Mouse (Mus musculus): ENCODE data around the gene Gm49601.

The Gm49601 gene

DNA sequence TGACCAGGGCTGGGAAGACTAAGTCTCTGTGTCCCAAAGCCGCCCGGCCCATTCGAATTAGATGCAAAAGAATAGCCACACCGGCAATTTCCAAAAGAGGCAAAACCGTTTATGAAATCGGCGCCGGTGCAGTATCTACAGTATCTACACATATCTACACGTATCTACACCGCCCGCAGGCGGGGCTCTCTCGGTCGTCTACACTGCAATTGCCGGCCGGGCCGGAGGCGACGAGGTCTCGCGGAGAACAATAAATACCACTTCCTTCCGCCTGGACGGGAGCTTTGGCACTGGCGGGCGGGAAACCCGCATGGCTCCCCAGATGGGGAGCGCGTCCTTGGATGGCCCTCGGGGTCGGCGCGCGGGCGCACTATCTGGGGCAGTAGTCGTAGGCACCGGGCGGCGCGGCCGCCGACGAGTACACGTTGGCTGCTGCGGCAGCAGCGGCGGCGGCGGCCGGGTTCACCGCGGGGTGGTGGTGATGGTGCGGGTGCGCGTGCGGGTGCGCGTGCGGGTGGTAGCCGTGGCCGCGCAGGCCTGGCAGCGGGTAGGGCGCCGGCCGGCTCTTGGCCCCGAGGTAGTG is 44.5 kb downstream of the Gm49601 start:
- DNase-seq = no peak

DNA sequence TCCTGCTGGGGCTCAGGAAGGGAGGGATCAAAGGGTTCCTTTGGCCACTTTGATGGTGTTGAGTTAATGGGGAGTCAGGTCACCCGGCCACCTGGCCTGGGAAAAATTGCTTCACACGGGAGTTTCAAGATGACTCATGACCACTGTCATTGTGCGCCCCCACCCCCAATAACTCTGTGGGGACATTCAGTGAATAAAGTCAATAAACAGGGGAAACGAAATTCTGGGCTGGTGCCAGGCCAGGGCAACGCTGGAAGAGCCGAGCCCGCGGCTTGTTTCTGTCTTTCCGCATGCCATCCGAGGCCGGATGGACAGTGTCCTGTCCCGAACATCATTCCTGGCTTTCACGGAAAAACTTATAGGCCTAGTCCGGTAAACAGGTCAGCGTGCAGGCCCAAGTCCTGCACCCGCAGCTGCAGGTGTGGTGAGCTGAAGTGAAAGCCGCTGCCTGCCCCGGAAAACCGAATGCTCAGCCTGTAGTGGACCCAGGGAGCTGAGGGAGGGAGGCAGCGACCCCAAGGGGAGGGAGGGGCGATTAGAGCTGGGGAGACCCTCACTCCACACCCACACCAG is 45.1 kb downstream of the Gm49601 start:
- DNase-seq = no peak

DNA sequence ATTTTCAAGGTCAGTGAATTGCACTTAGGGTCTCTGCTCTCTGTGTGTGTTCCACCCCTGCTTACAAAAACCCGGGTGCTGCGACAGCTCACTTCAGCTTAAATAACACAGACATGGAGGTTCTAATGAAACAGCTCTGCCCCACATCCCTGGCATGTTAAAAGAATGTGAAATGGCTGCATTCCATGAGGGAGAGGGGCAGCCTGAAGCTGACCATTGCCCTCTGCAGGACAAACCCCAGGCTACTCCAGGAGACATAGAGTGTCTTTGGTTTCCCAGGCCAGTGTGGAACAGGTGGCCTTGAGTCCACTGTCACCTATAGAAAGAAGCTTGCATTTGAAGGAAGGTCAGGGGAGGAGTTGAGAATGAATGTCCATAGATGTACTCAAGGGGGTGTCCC is 45.8 kb downstream of the Gm49601 start:
- DNase-seq = no peak

DNA sequence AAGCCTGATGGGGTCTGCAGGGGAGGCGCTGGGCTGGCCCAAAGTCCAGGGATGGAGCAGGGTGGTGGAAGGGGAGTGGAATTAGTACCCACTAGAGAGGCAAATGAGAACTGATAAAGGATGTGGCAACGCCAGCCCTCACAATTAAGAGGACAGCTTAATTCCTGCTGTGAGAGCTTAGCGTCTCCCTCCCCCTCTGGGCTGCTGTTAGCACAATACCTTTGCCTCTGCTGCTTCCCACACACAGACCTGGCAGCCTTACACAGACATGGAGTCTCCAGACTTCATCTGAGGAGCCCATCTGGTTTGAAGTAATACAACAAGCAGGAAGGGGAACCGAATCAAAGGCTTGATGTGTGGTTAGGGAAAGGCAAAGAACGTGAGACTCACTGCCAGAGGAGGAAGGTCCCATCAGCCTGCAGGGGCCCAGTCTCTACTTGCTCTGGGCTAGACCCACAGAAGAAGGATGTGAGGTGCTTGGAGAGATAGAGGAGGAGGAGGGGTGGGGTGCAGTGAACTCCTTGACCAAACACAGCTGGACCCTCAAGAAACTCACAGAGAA is 48.5 kb downstream of the Gm49601 start:
- DNase-seq = no peak

DNA sequence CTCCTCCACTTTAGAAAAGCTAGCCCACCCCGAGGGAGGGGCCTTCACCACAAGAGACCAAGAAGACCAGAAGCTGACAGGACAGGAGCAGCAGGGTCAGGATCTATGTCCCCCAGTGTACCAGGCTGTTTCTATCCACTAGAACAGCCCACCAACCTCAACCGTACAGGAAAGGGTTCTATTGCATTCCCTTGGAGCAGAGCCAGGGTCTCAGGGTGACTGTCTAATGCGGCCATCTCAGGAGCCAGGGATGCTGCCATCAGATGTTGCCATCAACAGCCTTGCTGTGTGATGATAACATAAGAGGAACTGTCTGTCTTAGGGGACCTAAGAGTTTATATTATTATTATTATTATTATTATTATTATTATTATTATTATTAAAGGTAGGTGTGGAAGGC is 49.2 kb downstream of the Gm49601 start:
- DNase-seq = no peak

DNA sequence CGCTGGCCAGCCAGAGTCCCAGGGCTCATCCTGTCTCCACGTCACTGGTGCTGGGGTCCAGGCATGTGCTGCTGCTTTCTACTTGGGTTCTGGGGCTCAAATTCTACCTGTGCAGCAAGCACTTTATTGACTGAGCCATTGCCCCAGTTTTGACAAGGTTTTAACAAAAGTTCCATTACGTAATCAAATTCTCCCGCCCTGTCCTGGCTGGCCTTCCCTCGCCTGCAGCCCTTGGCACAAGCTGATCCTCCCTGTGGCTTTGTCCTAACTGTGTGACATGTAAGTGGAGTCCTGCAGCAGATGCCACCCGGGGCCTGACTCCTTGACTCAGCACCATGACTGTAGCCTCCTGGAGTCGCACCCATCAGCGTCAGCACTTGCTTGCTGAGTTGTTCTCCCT is 52.0 kb downstream of the Gm49601 start:
- no peak for DNase-seq

Measured in thymus, postnatal 36 days (tissue).